Mouse (Mus musculus): ENCODE results near the gene Gpr155. TPM values are rescaled to one million over a fixed set of nuclear protein-coding genes. Genes with fewer than 3 reads are reported as not detected.

Gene Gpr155
- polyA plus RNA-seq, 1 experiment from 2014 or later, result 7.7 TPM

- ATAC-seq (ENCODE audit: low FRiP score, low TSS enrichment), result no peak
- Histone ChIP-seq H3K9me3 (ENCODE audit: low read length) (no peaks in the 10 kb centered on the region), H3K27me3 (ENCODE audit: insufficient read depth, low read length) (no peaks in the 10 kb centered on the region), H3K27ac (ENCODE audit: low read length) (no peak overlapping the region), H3K36me3 (ENCODE audit: insufficient read depth, low read length) (no peaks in the 10 kb centered on the region), H3K4me3 (ENCODE audit: low read length) (no peak overlapping the region), H3K4me1 (ENCODE audit: insufficient read depth, low read length) (no peaks in the 10 kb centered on the region), H3K4me2 (replicated peaks; ENCODE audit: low read depth, low read length) (no peak overlapping the region), H3K9ac (replicated peaks; ENCODE audit: low read length) (no peak overlapping the region)
- 81% methylated on average over 4 of the region's 4 CpGs for WGBS
Observed at GRCm38 (mm10) chr2:73345204-73345603, 41.2 kb downstream of the Gpr155 start.

GRCm38 (mm10) chr2:73343701-73344100 lies 42.7 kb downstream of the Gpr155 start:
- Histone ChIP-seq H3K9me3 (ENCODE audit: low read length) (no peaks in the 10 kb centered on the region), H3K36me3 (ENCODE audit: insufficient read depth, low read length) (no peaks in the 10 kb centered on the region), H3K4me1 (ENCODE audit: insufficient read depth, low read length) (no peaks in the 10 kb centered on the region), H3K9ac (replicated peaks; ENCODE audit: low read length) (no peak overlapping the region), H3K27ac (ENCODE audit: low read length) (no peak overlapping the region), H3K4me2 (replicated peaks; ENCODE audit: low read depth, low read length) (no peak overlapping the region), H3K4me3 (ENCODE audit: low read length) (no peak overlapping the region), H3K27me3 (ENCODE audit: insufficient read depth, low read length) (no peaks in the 10 kb centered on the region)
- ATAC-seq (ENCODE audit: low FRiP score, low TSS enrichment), result no peak
- WGBS, result 87% methylated on average over 5 of the region's 5 CpGs

DNA sequence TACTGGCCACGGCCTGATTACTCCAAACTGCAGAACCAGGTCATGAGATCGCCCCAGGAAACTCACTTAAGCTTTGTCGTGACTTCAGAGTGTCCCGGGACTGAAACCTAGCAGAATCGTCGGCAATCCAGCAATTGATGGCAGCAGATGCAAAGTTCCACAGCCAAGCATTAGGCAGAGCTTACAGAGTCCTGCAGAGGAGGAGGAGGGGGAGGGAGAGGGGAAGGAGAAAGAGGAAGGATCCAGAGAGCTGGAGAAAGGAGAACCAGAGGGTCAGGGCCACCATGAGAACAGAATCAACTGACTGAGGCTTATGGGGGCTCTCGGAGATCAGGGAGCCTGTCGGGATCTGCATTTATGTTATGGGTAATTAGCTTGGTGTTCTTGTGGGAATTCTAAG lies 48.0 kb downstream of the Gpr155 start:
- Histone ChIP-seq H3K4me2 (replicated peaks; ENCODE audit: low read depth, low read length) (no peak overlapping the region), H3K27ac (ENCODE audit: low read length) (no peak overlapping the region), H3K4me3 (ENCODE audit: low read length) (no peak overlapping the region), H3K36me3 (ENCODE audit: insufficient read depth, low read length) (no peaks in the 10 kb centered on the region), H3K4me1 (ENCODE audit: insufficient read depth, low read length) (no peaks in the 10 kb centered on the region), H3K9me3 (ENCODE audit: low read length) (no peaks in the 10 kb centered on the region), H3K9ac (replicated peaks; ENCODE audit: low read length) (no peak overlapping the region), H3K27me3 (ENCODE audit: insufficient read depth, low read length) (no peaks in the 10 kb centered on the region)
- WGBS, result 79% methylated on average over 8 of the region's 8 CpGs
- no peak for ATAC-seq (ENCODE audit: low FRiP score, low TSS enrichment)

DNA sequence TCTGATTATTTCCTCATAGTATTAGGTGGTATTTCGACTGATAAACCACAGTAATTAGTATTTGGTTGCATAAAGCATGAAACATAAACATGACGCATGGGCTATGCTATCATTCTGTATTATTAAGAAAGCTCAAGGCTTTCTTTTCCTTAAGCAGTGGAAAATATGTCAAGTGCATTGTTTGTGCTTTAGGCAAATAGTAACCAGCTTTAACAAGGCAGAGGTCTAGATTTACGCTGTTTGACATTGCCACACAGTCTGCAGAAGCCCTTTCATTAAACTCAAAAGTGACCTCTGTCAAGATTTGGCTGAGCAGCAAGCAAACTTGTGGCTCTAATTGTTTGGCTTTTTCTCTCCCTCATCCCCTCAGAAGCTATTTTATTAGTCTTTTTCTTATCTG lies 50.4 kb downstream of the Gpr155 start:
- H3K4me3 ChIP-seq (ENCODE audit: low read length), result no peak overlapping the region
- H3K27ac ChIP-seq (ENCODE audit: low read length), result no peak overlapping the region
- WGBS, result 85% methylated on average over 3 of the region's 3 CpGs
- no peaks in the 10 kb centered on the region for H3K9me3 ChIP-seq (ENCODE audit: low read length)
- H3K27me3 ChIP-seq (ENCODE audit: insufficient read depth, low read length), result no peaks in the 10 kb centered on the region
- no peak overlapping the region for H3K4me2 ChIP-seq (replicated peaks; ENCODE audit: low read depth, low read length)
- H3K4me1 ChIP-seq (ENCODE audit: insufficient read depth, low read length), result no peaks in the 10 kb centered on the region
- H3K9ac ChIP-seq (replicated peaks; ENCODE audit: low read length), result no peak overlapping the region
- H3K36me3 ChIP-seq (ENCODE audit: insufficient read depth, low read length), result no peaks in the 10 kb centered on the region
- ATAC-seq (ENCODE audit: low FRiP score, low TSS enrichment), result no peak

DNA sequence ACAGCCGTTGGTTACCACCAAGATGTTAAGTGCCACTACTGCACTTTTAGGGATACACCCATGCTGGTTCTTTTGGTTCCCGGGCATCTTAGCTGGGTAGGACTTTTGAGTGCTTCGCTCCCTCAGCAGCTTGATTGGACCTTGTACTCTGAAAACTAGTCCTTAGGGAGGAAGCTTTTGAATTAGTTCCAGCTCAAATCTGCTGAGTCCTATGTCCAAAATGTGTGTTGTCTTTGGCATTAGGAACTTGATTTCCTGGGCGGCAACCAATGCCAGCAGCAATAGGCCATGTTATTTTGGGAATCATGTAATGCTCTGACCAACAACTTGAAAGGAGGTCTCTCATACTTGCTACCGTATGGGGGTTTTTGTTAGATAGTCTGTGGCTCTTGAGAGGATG lies 60.5 kb downstream of the Gpr155 start:
- Histone ChIP-seq H3K9ac (replicated peaks; ENCODE audit: low read length) (no peak overlapping the region), H3K27me3 (ENCODE audit: insufficient read depth, low read length) (no peaks in the 10 kb centered on the region), H3K4me3 (ENCODE audit: low read length) (no peak overlapping the region), H3K9me3 (ENCODE audit: low read length) (no peaks in the 10 kb centered on the region), H3K36me3 (ENCODE audit: insufficient read depth, low read length) (no peaks in the 10 kb centered on the region), H3K27ac (ENCODE audit: low read length) (no peak overlapping the region), H3K4me1 (ENCODE audit: insufficient read depth, low read length) (no peaks in the 10 kb centered on the region), H3K4me2 (replicated peaks; ENCODE audit: low read depth, low read length) (no peak overlapping the region)
- no peak for ATAC-seq (ENCODE audit: low FRiP score, low TSS enrichment)
- 79% methylated on average over 5 of the region's 5 CpGs for WGBS

DNA sequence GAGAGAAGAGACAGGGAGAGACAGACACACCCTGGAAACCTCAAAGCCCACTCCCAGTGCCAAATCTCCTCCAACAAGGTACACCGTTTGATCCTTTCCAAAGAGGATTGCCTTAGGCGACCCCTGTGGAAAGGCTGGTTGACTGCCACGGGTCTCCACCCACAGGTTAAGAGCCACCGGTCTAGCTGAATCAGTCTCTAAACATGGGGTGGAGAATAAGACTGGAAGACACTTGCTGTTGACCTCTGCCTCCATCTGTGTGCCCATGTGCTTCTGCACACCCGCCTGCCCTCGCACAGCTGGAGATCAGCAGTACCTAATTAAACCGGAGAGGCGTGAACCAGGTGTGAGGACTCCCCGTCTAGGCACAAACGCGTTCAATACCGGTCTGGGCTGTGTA lies 63.4 kb downstream of the Gpr155 start:
- Histone ChIP-seq H3K27me3 (ENCODE audit: insufficient read depth, low read length) (no peaks in the 10 kb centered on the region), H3K36me3 (ENCODE audit: insufficient read depth, low read length) (no peaks in the 10 kb centered on the region), H3K27ac (ENCODE audit: low read length) (no peak overlapping the region), H3K9ac (replicated peaks; ENCODE audit: low read length) (no peak overlapping the region), H3K4me1 (ENCODE audit: insufficient read depth, low read length) (no peaks in the 10 kb centered on the region), H3K9me3 (ENCODE audit: low read length) (no peaks in the 10 kb centered on the region), H3K4me3 (ENCODE audit: low read length) (no peak overlapping the region), H3K4me2 (replicated peaks; ENCODE audit: low read depth, low read length) (no peak overlapping the region)
- WGBS, result 71% methylated on average over 12 of the region's 12 CpGs
- ATAC-seq (ENCODE audit: low FRiP score, low TSS enrichment), result no peak

DNA sequence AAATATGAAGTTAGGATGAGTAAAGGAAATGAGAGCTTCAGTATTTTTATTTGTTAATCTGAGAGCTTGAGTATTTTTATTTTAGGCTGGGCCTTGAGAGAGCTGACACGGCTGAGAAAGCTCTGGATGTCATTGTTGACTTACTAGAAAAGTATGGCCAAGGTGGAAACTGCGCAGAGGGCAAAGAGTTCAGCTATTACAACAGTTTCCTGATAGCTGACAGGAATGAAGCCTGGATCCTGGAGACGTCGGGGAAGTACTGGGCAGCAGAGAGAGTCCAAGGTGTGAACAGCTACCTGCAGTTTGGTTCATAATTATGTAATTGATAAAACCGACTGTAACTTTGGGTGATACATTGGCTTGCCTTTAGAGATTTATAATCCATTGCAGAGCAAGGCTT lies 67.2 kb downstream of the Gpr155 start:
- Histone ChIP-seq H3K9me3 (ENCODE audit: low read length) (no peaks in the 10 kb centered on the region), H3K4me1 (ENCODE audit: insufficient read depth, low read length) (no peaks in the 10 kb centered on the region), H3K27ac (ENCODE audit: low read length) (no peak overlapping the region)

DNA sequence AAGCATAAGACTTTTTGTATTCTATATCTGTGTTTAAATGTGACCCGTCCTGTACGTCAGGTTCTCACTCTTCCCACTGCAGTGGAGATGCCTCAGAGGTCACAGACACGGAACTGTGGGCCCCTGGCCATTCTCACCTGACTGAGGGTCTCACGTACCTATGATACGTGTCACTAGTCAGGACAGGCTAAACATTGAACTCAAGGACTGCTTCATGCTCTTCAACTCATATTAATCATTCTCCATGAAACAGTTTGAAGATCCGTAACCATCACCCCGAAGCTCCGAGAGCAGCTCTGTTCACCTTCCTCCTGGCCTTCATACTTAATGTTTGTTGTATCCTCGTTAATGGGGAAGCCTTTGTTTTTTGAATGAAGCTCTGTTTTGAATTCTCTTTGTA lies 68.9 kb downstream of the Gpr155 start:
- no peaks in the 10 kb centered on the region for H3K9me3 ChIP-seq (ENCODE audit: low read length)
- no peaks in the 10 kb centered on the region for H3K27me3 ChIP-seq (ENCODE audit: insufficient read depth, low read length)
- WGBS, result 82% methylated on average over 9 of the region's 9 CpGs
- peak; percentile 49; the same call in 1 of the 2 replicates for ATAC-seq (ENCODE audit: low FRiP score, low TSS enrichment)
- no peak overlapping the region for H3K27ac ChIP-seq (ENCODE audit: low read length)
- H3K4me2 ChIP-seq (replicated peaks; ENCODE audit: low read depth, low read length), result no peak overlapping the region
- no peak overlapping the region for H3K4me3 ChIP-seq (ENCODE audit: low read length)
- H3K9ac ChIP-seq (replicated peaks; ENCODE audit: low read length), result no peak overlapping the region
- H3K36me3 ChIP-seq (ENCODE audit: insufficient read depth, low read length), result no peaks in the 10 kb centered on the region
- H3K4me1 ChIP-seq (ENCODE audit: insufficient read depth, low read length), result peaks cover 8% of the 10 kb centered on the region

More for the DNA sequence above, 67.2 kb downstream of the Gpr155 start:
- H3K4me2 ChIP-seq (replicated peaks; ENCODE audit: low read depth, low read length), result no peak overlapping the region
- no peaks in the 10 kb centered on the region for H3K27me3 ChIP-seq (ENCODE audit: insufficient read depth, low read length)
- H3K36me3 ChIP-seq (ENCODE audit: insufficient read depth, low read length), result no peaks in the 10 kb centered on the region
- ATAC-seq (ENCODE audit: low FRiP score, low TSS enrichment), result no peak
- no peak overlapping the region for H3K9ac ChIP-seq (replicated peaks; ENCODE audit: low read length)
- no peak overlapping the region for H3K4me3 ChIP-seq (ENCODE audit: low read length)
- 86% methylated on average over 5 of the region's 5 CpGs for WGBS

DNA sequence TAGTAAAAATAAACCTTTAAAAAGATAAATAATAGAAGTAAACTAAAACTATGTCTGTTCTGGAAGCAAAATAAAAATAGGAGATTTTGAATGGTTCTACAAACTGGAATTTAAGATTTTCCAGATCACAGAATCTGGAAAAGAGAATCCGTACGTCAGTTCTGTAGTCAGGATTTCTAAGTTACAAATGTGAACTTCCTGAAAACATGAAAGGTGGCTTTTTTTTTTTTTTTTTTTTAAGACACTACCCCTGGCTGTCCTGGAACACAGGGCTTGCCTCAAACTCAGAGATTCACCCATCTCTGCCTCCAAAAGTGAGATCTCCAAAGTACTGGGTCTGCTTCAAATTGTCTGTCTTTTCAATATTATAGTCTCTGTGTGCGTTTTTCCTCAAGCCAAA lies 72.1 kb downstream of the Gpr155 start:
- no peak for ATAC-seq (ENCODE audit: low FRiP score, low TSS enrichment)
- H3K9ac ChIP-seq (replicated peaks; ENCODE audit: low read length), result no peak overlapping the region
- no peaks in the 10 kb centered on the region for H3K9me3 ChIP-seq (ENCODE audit: low read length)
- no peak overlapping the region for H3K27ac ChIP-seq (ENCODE audit: low read length)
- H3K36me3 ChIP-seq (ENCODE audit: insufficient read depth, low read length), result peaks cover 2% of the 10 kb centered on the region; the same call in 1 of the 2 replicates
- 95% methylated on average over 3 of the region's 3 CpGs for WGBS
- H3K4me3 ChIP-seq (ENCODE audit: low read length), result no peak overlapping the region
- H3K4me1 ChIP-seq (ENCODE audit: insufficient read depth, low read length), result peaks cover 16% of the 10 kb centered on the region
- no peak overlapping the region for H3K4me2 ChIP-seq (replicated peaks; ENCODE audit: low read depth, low read length)
- no peaks in the 10 kb centered on the region for H3K27me3 ChIP-seq (ENCODE audit: insufficient read depth, low read length)

- Histone ChIP-seq H3K27me3 (ENCODE audit: insufficient read depth, low read length) (no peaks in the 10 kb centered on the region), H3K9ac (replicated peaks; ENCODE audit: low read length) (peak overlapping the region; percentile 85), H3K27ac (ENCODE audit: low read length) (peak overlapping the region; percentile 88), H3K4me1 (ENCODE audit: insufficient read depth, low read length) (peaks cover 16% of the 10 kb centered on the region), H3K4me2 (replicated peaks; ENCODE audit: low read depth, low read length) (peak overlapping the region; percentile 71), H3K9me3 (ENCODE audit: low read length) (no peaks in the 10 kb centered on the region), H3K36me3 (ENCODE audit: insufficient read depth, low read length) (peaks cover 11% of the 10 kb centered on the region), H3K4me3 (ENCODE audit: low read length) (peak overlapping the region; percentile 91)
- 36% methylated on average over 14 of the region's 14 CpGs for WGBS
- peak; percentile 33; the same call in 1 of the 2 replicates for ATAC-seq (ENCODE audit: low FRiP score, low TSS enrichment)
Observed at GRCm38 (mm10) chr2:73313117-73313501, 73.3 kb downstream of the Gpr155 start.

All from kidney, embryonic 16.5 days (tissue).